Mouse (Mus musculus) telencephalon, adult 2 months (tissue): ENCODE data around the gene Nlrc5.

Experiments used
- DNase-seq: peaks from one replicate; pipeline ENCODE4 v3.0.0-alpha.2; 2011; ENCODE audit warnings: low read depth, low spot score

The Nlrc5 gene

DNA sequence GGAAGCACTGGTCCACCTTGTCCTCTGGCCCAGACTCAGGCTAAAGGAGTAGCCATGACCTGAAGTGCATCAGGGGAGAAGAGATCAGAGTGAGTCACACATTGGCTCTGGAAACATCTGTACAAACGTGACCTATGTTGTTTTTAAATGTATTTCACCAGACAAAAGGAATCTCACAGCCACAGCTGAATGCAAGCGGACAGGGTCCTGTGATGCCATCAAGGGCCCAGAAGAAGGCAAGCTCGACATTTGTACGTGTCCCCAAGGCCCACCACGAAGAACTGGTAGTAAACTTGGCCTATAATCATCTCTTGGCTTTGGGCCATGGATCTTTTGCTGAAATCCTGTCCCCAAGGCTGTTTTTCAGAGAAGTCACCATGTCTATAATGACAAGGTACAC, 35.5 kb downstream of the Nlrc5 start:
- no peak for DNase-seq

DNA sequence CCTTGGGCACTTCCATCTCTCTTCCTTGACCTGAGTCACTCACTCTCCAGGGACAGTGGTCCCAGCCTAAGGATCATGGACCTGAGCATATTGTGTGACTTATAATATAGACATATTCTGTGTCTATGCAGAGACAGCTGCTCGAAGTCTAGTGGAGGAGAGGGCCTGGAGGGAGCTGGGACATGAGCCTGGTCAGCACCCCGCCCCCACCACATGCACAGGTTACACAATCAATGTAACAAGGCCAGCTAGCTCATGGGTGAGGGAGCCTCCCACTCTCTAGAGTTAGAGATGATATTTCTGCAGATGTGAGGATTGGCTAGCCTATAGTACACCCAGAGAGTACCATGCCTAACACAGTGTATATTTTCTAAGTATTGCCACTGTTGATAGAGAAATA, 36.6 kb downstream of the Nlrc5 start:
- DNase-seq = no peak

- no peak for DNase-seq
Measured at GRCm38 (mm10) chr8:94471281-94471680, 37.1 kb downstream of the Nlrc5 start.

DNA sequence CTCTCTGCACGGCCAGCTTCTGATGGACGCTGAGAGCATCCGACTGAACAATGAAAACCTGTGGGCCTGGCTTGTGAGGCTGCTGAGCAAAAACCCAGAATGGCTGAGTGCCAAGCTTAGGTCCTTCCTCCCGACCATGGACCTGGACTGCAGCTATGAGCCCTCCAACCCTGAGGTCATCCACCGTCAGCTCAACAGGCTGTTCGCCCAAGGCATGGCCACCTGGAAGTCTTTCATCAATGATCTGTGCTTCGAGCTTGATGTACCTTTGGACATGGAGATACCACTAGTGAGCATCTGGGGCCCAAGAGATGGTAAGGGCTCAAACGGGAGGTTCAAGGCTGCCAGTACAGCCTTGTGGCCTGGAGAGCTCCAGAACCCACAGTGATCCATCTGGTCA, 38.6 kb downstream of the Nlrc5 start:
- DNase-seq = no peak

DNA sequence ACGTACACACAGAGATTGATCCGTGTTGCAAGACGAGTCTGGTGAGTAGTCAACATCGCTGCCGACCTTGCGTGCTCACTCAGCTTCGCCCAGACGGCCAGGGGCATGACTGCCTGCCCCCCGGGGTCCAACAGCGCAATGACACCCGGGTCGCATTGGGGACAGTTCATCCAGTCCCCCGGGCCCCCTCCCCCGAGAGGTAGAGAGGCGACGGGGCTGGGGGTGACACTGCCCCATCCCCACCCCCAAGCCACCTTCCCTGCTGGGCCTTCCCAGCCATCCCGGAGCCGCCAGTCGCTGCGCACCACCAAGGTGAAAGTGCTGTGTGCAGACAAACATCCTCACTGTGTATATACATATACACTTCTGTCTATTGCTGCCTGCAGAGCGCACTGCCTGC, 39.3 kb downstream of the Nlrc5 start:
- no peak for DNase-seq

- no peak for DNase-seq
Measured at GRCm38 (mm10) chr8:94475786-94476185, 41.6 kb downstream of the Nlrc5 start.

DNA sequence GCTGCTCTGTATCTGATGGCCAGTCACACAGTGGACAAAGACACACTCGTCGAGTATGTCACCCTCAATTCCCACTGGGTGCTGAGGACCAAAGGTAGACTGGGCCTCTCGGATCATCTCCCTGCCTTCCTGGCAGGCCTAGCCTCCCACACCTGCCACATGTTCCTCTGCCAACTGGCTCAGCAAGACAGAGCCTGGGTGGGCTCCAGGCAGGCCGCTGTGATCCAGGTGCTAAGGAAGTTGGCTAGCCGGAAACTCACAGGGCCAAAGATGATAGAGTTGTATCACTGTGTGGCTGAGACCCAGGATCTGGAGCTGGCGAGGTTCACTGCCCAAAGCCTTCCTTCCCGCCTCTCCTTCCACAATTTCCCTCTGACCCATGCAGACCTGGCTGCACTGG, 42.7 kb downstream of the Nlrc5 start:
- DNase-seq = no peak

- DNase-seq = no peak
Measured at GRCm38 (mm10) chr8:94482051-94482450, 47.9 kb downstream of the Nlrc5 start.

GRCm38 (mm10) chr8:94485288-94485687, 51.1 kb downstream of the Nlrc5 start:
- DNase-seq = no peak

DNA sequence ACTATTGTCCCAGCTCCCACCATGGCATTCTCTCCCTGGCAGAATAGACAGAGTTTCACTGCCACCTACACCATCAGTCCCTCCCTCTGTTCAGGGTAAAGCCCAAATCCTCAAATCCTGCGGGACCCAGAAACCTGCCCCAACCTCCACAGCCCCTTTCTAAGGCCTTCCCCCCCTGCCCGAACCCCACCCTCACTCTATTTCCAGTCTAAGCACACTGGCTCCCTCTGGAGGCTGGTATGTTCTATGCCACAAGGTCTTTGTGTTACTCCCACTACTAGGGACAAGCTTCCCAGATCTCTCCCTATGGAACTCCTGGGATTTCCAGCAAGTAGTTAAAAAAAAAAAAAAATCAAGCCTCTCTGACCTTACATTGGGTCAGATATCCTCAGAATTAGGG, 51.7 kb downstream of the Nlrc5 start:
- DNase-seq = no peak

DNA sequence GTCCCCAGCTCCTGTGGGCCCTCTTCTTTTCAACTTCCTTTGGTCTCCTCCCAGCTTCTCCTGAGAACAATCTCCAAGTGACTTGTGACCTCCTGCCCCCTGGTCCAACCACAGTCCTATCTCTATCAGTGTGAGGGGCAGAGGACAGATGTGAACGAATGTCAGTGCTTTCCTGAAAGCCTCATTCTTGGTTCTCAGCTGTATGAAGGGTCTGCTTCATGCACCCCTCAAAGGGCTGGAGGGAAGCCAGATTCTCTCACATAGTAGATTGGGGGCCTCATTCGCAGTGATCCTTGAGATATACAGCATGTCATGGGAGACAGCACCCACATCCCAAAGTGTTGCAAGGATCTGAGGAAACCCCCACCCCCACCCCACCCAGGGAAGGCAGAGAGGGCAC, 53.9 kb downstream of the Nlrc5 start:
- no peak for DNase-seq

DNA sequence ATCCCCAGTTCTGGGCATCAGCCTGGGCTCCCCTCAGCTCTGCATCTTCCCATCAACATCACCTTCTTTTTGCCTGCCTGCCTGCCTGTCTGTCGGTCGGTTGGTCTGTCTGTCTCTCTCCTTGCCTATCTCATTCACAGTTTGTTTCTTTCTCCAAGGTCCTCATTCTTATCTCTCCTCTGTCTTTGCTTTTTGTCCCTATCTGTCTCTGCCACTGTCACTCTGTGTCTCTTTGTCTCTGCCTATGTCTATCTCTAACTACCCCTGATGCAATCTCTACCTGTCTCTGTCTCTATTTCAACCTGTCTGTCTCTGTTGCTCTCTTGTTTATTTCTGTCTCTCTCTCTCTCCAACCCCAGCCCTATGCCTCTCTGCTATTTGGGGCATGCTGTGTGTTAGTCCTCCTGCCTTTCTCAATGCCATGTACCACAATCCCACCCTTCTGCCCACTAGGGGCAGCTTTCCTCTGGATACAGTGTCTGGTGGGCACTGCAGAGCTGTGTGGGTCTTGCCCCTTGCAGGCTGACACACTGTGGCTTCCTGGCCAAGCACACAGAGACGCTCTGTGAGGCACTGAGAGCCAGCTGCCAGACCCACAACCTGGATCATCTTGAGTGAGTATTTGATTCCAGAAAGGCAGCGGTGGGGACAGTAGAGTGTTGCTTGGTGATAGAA, 55.8 kb downstream of the Nlrc5 start:
- DNase-seq = no peak

DNA sequence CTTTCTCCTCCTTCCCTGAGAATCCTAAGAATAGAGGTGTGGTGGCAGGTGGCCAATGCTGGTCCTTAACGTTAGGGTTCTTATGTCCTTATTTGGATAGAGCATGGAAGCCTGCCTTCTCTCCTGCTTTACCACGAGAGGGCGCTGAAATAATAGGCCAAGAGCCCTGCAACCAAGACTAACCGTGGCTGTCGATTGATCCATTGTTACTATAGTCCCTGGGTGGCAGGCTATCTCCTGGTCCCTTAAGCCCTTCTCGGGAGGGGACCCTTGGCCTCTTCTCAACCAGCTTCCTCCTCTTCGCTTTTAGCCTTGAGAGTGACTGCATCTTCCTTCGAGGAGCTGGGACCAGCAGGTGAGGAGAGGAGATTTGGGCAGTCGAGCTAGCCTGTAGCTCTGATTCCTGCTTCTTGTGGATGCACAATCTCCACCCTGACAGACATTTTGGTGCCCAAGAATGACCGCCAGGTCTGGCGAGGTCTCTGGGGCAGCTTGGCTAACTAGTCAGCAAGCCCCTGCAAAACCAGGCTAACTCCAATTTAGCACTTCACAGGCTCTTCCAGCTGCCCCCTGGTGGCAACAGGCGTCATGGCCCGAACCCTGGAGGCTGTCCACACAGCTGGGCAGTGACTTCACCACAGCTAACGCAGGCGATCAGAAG, 58.0 kb downstream of the Nlrc5 start:
- peak; percentile 87 for DNase-seq

- no peak for DNase-seq
Measured at GRCm38 (mm10) chr8:94493240-94493639, 59.1 kb downstream of the Nlrc5 start.

GRCm38 (mm10) chr8:94515430-94516208, 81.5 kb downstream of the Nlrc5 start:
- DNase-seq = no peak

GRCm38 (mm10) chr8:94516209-94516593, 82.0 kb downstream of the Nlrc5 start:
- DNase-seq = no peak

- DNase-seq = no peak
Measured at GRCm38 (mm10) chr8:94516766-94517165, 82.6 kb downstream of the Nlrc5 start.

- DNase-seq = no peak
Measured at GRCm38 (mm10) chr8:94518331-94518730, 84.2 kb downstream of the Nlrc5 start.

DNA sequence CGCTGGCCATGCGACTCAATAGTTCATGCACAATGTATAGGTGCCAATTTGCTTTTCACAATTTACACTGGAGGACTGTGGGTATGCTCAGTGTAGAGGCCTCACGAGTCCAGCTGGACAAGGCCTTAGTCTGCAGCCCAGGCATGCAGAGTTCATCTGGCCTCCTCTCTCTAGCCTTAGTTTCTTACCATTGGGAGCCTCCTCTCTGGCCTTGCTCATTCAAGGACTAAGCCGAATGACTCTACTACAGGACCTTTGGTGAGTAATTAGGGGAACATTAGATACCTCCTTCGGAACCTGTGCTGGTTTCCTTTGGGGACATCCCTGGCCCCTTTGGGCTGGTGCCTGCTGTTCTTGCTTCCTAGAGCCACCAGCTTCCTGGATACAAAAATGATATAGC, 84.9 kb downstream of the Nlrc5 start:
- DNase-seq = no peak

- DNase-seq = no peak
Measured at GRCm38 (mm10) chr8:94521481-94521880, 87.3 kb downstream of the Nlrc5 start.

- no peak for DNase-seq
Measured at GRCm38 (mm10) chr8:94522482-94522881, 88.3 kb downstream of the Nlrc5 start.

DNA sequence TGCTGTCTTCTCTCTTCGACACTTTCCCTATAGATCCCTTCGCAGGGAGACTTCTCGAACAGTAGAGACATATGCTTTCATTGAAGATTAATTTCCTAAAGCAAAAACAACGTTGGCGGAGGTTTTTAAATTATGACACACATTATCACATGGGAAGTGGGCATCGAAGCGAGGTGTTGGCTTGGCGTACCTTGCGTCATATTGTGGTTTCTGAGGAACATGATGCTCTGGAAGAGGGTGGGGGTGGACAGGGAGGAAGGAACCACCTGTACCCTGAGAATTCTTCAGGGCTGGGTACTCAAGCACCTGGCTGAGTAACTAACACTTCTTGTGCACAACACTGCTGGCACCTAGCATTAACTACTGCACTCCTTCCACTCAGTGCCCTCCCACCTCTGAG, 90.4 kb downstream of the Nlrc5 start:
- DNase-seq = no peak

DNA sequence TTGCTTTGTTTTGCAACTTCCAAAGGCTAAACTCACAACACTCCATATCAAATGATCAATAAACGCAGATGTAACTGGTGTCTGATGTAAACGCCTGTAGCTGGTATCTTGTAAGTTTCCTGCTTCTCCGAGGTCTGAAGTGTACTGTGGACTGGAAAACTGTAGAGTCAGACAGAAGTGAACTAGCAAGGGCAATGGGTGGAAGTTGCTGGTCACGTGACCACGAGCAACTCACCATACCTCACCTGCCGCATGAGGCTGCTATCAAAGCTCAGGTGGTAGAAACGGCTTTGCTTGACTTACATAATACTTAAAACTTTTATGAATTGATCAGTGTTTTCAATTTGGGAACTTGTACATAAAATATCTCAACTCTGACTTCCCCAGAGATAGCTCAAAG, 93.0 kb downstream of the Nlrc5 start:
- DNase-seq = no peak
